Mouse (Mus musculus): ENCODE measurements around the gene Mettl17.
A peak's percentile ranks its signal among the peaks of the same experiment; 100 is the strongest.

Gene Mettl17

DNA sequence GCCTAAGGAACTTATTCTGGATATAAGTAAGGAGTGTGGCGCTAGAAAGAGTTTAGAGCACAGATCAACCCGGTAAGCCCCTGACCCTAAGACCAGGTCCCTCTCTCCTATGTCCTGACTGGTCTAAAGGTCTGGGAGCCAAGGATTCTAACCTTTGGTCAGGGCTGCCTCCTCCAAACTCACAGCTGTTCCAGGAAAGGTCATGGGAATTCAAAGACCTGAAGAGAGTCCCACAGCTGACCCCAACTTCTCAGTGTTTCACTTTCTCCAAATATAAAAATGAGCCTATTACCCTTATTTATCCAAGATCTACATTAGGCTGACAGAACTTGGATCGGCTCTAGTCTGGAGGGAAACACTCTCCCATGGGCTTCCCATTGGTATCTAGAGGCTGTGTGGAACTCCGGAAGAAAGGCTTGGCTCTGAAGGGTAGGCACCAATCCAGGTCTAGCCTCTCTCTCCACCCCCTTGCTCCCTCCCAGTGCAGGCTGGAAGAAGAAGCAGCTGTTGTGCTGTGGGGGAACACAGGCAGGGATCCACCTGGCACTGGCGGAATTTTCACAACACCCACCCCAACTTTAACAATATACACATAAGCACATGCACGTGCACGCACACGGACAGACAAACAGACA is 44.8 kb downstream of the Mettl17 start:
- DNase-seq (ENCODE audit: low spot score in 2 of 2), result peak; percentile 70 to 73

DNA sequence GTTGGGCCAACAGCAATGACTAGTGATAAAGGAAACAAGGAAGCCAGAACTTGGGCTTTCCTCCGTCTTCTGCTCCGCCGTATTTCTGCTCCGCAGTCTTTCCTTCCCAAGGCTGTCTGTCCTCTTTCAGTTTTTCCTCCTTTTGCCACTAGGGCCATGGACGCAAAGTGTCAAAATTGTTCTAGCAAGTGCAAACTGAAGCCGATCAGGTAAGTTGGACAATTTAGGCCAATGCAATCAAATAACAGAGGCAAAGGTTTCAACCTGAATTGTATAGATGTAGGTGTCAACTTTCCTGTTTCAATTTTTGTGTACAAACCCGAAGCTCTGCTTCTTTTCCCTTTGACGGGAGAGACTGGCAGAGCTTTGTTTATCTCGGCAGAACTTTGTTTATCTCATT is 45.3 kb downstream of the Mettl17 start:
- no peak for DNase-seq (ENCODE audit: low spot score in 2 of 2)

DNA sequence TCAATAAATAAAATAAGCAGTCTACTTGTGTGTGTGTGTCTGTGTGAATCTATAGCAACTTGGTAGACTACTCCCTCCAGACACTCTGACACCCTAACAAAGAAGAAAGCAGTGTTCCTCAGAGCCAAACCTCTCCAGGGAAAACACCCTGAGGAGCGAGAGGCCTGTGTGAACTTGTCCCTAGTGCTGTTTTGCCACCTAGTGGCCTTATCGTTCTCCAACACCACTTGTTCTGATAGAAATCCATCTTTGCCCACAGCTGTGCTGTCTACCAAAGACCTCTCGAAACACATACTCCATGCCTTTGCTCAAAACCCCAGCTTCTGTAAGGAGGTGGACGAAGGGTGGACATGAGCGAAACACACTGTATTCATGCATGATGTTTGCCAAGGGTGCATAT is 46.2 kb downstream of the Mettl17 start:
- DNase-seq (ENCODE audit: low spot score in 2 of 2), result peak; percentile 57 to 74

DNA sequence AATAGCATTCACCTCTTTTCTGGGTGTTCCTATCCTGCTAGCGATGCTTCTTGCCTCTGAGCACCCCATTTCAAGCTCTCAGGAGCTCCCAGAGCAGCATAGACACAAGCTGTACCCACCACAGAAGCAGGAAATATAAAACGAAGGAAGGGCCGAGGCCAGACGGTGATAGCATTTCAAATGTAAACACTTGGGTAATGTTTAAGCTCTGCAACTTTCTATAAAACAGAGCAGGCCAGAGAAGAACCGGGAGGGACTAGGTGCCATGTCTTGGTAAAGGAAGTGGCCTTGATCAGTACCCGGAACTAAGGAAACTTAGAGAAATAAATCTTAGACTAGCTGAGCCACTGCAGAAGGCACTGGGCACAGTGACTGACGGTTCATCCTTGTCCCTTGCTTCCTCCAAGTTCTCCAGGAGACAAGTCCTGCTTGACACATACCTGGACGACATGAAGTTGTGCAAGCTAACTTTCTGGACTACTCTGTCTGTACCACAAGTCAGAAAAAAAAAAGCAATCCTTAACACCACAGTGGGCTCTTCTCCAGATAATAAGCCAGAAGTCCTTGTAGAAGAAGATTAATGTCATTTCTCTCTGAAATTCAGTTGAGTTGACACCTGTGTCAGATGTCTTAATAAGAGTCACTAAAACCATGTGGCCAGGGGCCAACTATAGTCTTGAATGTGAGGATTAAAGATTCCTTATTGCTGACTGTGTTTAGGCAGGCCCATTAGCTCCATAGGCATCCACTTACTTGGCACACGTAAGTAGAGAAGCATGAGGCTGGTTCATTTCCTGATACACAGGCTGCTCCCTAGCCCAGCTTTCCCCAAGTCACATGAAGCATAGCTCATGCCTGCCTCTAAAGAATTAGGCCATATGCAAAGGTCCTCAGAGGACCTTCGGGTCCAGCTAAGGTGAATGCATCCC is 47.7 kb downstream of the Mettl17 start:
- DNase-seq (ENCODE audit: low spot score in 2 of 2), result no peak

DNA sequence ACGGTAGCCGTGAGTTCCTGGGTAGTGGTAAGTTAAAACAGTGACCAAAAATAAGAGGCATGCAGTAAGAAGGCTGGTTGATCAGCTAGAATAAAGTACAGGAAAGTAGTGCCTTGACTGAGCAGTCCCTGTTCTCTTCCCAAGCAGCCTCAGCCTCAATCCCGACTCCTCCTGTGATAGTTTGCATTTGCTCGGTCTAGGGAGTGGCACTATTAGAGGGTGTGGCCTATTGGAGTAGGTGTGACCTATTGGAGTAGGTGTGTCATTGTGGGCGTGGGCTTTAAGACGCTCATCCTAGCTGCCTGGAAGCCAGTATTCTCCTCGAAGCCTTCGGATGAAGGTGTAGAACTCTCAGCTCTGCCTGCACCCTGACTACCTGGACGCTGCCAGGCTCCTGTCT is 54.4 kb downstream of the Mettl17 start:
- no peak for DNase-seq (ENCODE audit: low spot score in 2 of 2)

DNA sequence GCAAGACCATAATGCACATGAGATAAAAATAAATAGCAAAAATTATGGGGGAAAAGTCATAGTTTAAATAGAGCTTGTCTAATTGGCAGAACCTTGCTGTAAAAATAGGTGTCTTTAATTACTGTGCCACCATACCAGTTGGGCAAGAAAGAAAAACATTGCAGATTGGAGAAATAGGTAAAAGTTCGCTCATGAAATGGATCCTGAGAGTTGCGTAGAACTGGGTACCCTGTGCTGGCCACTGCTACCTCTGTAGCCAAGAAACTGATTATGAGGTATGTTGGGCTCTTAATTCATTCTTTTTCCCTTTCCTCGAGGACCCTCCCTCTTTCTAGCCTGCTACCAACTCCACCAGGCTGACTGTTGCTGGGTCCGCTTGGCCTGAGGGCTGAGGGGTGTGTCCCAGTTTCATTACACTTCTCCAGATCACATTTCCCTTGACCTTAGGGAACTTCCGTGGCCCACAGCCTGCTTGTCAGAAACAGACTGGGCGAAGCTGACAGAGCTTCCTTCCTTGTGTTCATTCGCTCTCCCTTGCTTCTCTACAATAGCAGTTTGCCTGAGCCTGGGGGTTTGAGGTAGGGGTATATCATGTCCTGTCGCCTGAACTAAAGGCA is 56.4 kb downstream of the Mettl17 start:
- no peak for DNase-seq (ENCODE audit: low spot score in 2 of 2)

DNA sequence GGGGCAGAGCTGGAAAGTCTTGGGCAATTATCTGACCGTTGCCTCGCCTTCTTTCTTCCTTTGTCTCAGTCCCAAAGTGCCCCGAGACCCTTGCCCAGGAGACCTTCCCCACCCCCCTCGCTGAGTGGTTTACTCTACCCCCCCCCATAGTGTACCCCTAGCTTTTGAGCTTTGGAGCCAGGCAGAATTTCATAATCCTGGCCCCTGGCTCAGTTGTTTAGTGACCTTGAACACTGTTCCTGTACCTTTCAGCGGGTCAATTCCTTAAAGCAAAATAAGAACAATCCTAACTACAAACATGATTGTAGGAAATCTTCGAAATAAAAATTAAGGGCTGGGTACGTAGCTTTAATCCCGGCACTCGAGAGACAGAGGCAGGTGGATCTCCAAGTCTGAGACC is 56.9 kb downstream of the Mettl17 start:
- no peak for DNase-seq (ENCODE audit: low spot score in 2 of 2)

DNA sequence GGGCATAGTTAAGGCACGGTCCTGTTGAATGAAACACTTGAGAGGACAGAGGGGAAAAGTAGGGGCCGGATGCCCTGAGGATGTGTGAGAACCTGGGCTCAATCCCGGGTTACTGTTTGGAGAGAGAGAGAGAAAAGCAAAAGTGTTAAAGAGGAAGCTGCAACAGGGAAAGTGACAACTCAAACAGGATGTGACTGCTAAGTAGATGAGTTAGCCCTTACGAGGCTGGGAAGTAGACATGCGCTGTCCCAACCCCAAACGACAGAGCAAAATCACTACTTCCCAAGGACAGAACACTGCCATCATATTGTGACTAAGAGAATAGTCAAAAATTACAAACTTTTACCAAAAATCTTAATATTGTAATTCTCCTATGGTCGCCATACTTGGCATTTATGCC is 57.6 kb downstream of the Mettl17 start:
- DNase-seq (ENCODE audit: low spot score in 2 of 2), result no peak
